Mouse (Mus musculus) olfactory bulb, adult 2 months (tissue): ENCODE measurements around the gene Cdyl.

Source experiments
- CTCF ChIP-seq: fragments of 200-500 bp; IDR thresholded peaks from 2 replicates; pipeline ENCODE4 v1.5.1; 2012; ENCODE audit warnings: low read depth, mild to moderate bottlenecking, low read length, moderate library complexity; ENCODE audit not compliant: insufficient read depth
- POLR2A ChIP-seq: fragments of 200-500 bp; IDR thresholded peaks from 2 replicates; pipeline ENCODE4 v1.6.1; 2012; ENCODE audit warnings: mild to moderate bottlenecking, low read depth, low read length, moderate library complexity; ENCODE audit not compliant: insufficient read depth

DNA sequence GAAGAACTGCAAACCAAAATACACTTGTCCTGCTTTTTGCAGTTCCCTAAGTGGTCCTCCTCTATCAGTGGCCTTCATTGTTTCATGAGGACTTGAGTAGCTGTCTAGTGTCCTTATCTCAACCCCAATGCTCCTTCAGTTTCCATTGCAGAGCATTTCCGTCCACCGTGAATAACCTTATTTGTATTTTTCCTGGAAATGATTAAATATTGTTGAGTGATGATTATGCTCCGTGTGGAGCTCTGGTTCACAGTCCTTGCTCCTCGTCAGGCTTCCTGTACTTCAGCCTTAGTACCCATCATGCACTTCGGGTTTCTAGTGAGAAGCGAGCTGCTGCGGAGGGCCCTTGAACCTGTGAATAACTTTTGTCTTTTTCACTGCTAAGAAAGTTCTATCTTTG lies 176.0 kb downstream of the Cdyl start:
- TF ChIP-seq CTCF (no peak), POLR2A (no peak)
